Mouse (Mus musculus): ENCODE measurements at regions not wholly inside any gene's neighbourhood (a gene's known extent, or its start where the extent isn't known, plus 50 kb on each side); places are given as distances from the start of the nearest gene placed in this dataset.
"Not testable (repeated sequence)": the region's sequence is repeated elsewhere in the genome, so short reads cannot be mapped to it uniquely, and the experiment has no call there.

DNA sequence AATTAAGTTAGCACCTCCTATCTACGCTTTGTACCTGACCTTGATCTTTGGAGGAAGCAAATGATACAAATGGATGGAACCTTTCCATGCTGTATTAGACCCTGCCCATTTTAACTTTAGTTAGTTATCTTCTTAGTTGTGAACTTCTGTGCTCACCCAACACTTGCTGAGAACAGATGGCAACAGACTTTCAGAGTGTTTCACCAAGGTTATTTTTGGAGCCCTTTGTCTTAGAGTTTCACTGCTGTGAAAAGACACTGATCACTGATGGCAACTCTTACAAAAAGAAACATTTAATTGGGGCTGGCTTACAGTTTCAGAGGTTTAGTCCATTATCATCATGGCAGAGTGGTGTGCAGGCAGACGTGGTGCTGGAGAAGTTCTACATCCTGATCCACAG, 88.8 kb upstream of the Zfp746 start:
- DNase-seq (ENCODE audit: low spot score in 2 of 2) = no peak

DNA sequence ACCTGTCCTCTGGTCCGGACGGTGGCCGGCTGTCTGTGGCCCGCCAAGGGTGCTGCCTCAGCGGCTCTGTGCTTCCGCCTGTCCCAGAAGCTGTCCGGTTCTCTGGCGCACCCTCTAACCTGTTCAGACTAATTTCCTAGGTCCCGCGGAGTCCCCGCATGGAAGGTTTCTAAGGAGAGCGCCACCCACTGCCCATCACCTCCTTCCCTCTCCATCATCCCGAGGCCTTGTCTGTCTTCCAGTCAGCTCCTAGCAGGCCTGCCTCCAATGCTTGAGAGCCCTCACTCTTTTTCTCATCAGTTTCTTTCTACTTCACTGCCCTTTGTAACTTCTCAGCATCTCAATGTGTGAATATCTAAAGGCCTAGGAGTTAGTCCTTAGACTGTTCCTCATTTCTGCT, 86.4 kb upstream of the Zfp746 start:
- DNase-seq (ENCODE audit: low spot score in 2 of 2) = not testable (repeated sequence)

GRCm38 (mm10) chr6:48136851-48137250, 50.5 kb upstream of the Zfp746 start:
- DNase-seq (ENCODE audit: low spot score in 2 of 2) = no peak

Measured in spleen, postnatal 14 days (tissue).